Mouse (Mus musculus): ENCODE data around the gene Abtb2. TPM values are rescaled to one million over a fixed set of nuclear protein-coding genes. Genes with fewer than 3 reads are reported as not detected.

Gene Abtb2
- polyA plus RNA-seq, 1 experiment: 11.9 TPM

GRCm38 (mm10) chr2:103594592-103595011 is 28.5 kb downstream of the Abtb2 start:
- TF ChIP-seq CTCF (IDR thresholded peaks at IDR 0.05; ENCODE audit: extremely low read depth, insufficient read depth, low read length) (no peak), POLR2A (IDR thresholded peaks at IDR 0.05; ENCODE audit: extremely low read depth, insufficient read depth, low read length) (no peak)
- Histone ChIP-seq H3K27ac (ENCODE audit: insufficient read depth, low read length) (no peak overlapping the region), H3K4me1 (ENCODE audit: control insufficient read depth, insufficient read depth, low read length) (peaks cover 3% of the 10 kb centered on the region; the same call in 1 of the 2 replicates), H3K4me3 (ENCODE audit: insufficient read depth, low read length) (no peak overlapping the region)

DNA sequence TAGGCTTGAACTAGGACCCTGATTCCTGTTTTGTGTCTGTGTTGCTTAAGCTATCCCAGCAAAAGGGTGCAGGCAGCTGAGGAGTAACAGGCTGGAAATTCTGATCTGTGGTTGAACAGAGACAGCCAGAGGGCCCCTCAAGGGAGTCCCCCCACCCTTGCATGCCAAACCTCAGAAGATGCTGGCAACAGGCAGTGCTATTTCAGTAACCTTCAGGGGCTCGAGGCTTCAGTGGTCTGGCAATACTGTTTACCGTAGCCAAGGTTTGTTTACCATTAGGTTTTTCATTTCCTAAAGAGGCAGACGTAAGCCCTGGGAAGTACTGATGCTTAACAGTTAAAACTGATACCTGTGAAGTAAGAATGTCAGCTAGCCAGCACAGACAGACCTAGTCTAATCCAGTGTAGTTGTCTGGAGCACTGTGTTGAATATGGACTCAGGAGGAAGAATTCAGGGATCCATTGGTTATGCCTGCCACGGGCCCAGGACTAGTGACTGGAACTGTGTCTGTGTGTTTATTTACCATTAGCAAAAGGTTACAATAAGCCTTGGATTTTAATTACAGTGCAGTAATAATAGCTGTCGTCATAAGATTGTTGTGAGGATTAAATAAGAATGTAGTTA is 29.0 kb downstream of the Abtb2 start:
- TF ChIP-seq CTCF (IDR thresholded peaks at IDR 0.05; ENCODE audit: extremely low read depth, insufficient read depth, low read length) (no peak), POLR2A (IDR thresholded peaks at IDR 0.05; ENCODE audit: extremely low read depth, insufficient read depth, low read length) (no peak)
- Histone ChIP-seq H3K4me3 (ENCODE audit: insufficient read depth, low read length) (no peak overlapping the region), H3K27ac (ENCODE audit: insufficient read depth, low read length) (no peak overlapping the region), H3K4me1 (ENCODE audit: control insufficient read depth, insufficient read depth, low read length) (peaks cover 4% of the 10 kb centered on the region; the same call in 1 of the 2 replicates)

DNA sequence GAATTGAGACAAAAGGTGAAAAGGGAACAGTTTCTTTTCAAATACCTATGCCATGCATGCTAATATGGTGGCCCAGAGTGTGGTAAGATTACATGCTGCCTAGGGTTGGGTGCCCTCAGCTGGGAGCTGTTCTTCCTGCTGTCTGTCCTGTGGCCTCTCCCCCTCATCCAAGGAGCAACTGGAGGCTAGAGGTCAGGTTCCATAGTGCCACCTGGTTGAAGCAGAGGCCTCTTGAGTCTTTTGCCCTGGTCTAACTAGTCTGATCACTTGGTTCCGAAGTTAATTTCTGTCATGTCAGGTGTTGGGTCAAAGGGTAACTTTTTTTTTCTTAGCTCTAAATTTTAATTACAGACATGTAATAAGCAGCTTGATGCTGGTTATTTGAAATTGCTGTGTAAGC is 33.2 kb downstream of the Abtb2 start:
- 0 out of 2 replicates have a peak, but pooled peaks cover 2% of the 10 kb centered on the region for H3K4me1 ChIP-seq (ENCODE audit: control insufficient read depth, insufficient read depth, low read length)
- H3K27ac ChIP-seq (ENCODE audit: insufficient read depth, low read length): no peak overlapping the region
- TF ChIP-seq CTCF (IDR thresholded peaks at IDR 0.05; ENCODE audit: extremely low read depth, insufficient read depth, low read length) (no peak), POLR2A (IDR thresholded peaks at IDR 0.05; ENCODE audit: extremely low read depth, insufficient read depth, low read length) (no peak)
- H3K4me3 ChIP-seq (ENCODE audit: insufficient read depth, low read length): no peak overlapping the region

DNA sequence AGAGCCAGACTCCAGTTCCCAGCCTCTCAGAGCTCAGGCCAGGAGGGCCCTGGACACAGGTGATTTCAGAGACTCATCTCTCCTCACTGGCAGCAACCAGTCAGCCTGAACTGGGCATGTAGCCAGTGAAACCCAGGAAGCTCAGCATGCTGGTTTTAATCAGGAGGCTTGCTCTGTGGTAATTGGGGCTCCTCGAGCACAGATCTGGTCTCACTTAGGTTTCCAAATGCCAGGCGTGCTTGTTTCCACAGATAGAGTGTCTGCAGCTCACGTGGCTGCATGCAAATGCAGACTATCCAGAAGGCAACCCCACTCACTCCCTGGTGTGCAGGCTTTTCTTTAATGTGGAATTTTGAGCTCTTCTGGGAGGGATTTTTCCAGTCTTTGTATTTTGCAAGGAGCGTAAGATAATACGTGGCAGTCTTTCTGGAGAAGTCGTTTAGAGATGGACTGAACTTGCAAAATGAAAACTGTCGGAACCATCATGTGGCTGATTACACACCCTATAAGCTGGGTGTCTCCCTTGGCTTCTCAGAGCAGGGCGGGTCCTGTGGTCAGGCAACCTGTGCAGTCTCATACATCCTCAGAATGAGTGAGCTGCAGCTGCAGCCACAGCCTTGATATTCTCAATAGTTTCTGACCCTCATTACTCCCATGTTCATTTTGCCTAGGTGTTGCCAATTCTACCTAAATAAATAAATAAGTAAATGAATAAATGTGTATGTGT is 34.2 kb downstream of the Abtb2 start:
- H3K27ac ChIP-seq (ENCODE audit: insufficient read depth, low read length): no peak overlapping the region

DNA sequence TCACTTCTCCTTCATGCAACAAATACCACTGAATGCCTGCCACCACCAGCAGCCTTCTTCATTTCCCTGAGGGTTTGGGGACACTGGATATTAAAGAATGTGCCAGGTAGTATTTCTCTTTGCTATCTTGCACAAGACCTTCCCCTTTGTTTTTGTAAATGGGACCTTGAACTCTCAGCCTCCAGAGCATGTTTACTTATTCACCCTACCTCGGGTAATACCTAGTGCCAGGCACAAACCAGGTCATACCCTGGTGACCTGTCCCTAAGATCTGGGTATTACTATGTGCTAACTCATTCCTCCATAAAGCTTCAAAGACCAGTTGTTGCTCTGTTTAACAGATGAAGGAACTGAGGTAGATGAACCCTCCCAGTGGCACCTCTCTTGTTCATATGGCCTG is 35.0 kb downstream of the Abtb2 start:
- no peak overlapping the region for H3K4me3 ChIP-seq (ENCODE audit: insufficient read depth, low read length)
- 0 out of 2 replicates have a peak, but pooled peaks cover 2% of the 10 kb centered on the region for H3K4me1 ChIP-seq (ENCODE audit: control insufficient read depth, insufficient read depth, low read length)
- no peak overlapping the region for H3K27ac ChIP-seq (ENCODE audit: insufficient read depth, low read length)
- TF ChIP-seq POLR2A (IDR thresholded peaks at IDR 0.05; ENCODE audit: extremely low read depth, insufficient read depth, low read length) (no peak), CTCF (IDR thresholded peaks at IDR 0.05; ENCODE audit: extremely low read depth, insufficient read depth, low read length) (no peak)

More for the DNA sequence above, 34.2 kb downstream of the Abtb2 start:
- Histone ChIP-seq H3K4me1 (ENCODE audit: control insufficient read depth, insufficient read depth, low read length) (0 out of 2 replicates have a peak, but pooled peaks cover 2% of the 10 kb centered on the region), H3K4me3 (ENCODE audit: insufficient read depth, low read length) (no peak overlapping the region)
- TF ChIP-seq CTCF (IDR thresholded peaks at IDR 0.05; ENCODE audit: extremely low read depth, insufficient read depth, low read length) (no peak), POLR2A (IDR thresholded peaks at IDR 0.05; ENCODE audit: extremely low read depth, insufficient read depth, low read length) (no peak)

GRCm38 (mm10) chr2:103601531-103601930 is 35.4 kb downstream of the Abtb2 start:
- Histone ChIP-seq H3K27ac (ENCODE audit: insufficient read depth, low read length) (no peak overlapping the region), H3K4me3 (ENCODE audit: insufficient read depth, low read length) (no peak overlapping the region), H3K4me1 (ENCODE audit: control insufficient read depth, insufficient read depth, low read length) (0 out of 2 replicates have a peak, but pooled peaks cover 2% of the 10 kb centered on the region)
- TF ChIP-seq POLR2A (IDR thresholded peaks at IDR 0.05; ENCODE audit: extremely low read depth, insufficient read depth, low read length) (no peak), CTCF (IDR thresholded peaks at IDR 0.05; ENCODE audit: extremely low read depth, insufficient read depth, low read length) (no peak)

DNA sequence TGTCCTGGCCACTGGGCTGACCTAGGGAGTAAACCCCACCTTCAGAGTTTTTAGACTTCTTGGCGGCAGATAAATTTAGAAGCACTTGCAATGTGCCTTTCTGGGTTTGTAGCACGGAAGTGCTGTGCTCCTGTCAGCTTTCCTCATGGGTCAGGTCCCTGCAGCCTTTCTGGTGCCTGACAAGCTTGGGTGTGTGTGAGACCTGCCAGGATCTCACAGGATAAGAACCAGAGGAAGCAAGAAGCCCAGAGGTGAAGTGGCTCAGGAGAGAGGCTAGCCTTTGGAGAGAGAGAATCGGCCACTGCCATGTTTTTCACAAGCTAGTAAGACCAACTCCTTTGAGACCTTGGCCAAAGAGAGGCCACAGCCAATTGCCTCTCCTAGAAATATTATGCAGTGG is 37.1 kb downstream of the Abtb2 start:
- H3K4me3 ChIP-seq (ENCODE audit: insufficient read depth, low read length): no peak overlapping the region
- no peak overlapping the region for H3K27ac ChIP-seq (ENCODE audit: insufficient read depth, low read length)
- TF ChIP-seq POLR2A (IDR thresholded peaks at IDR 0.05; ENCODE audit: extremely low read depth, insufficient read depth, low read length) (no peak), CTCF (IDR thresholded peaks at IDR 0.05; ENCODE audit: extremely low read depth, insufficient read depth, low read length) (no peak)
- H3K4me1 ChIP-seq (ENCODE audit: control insufficient read depth, insufficient read depth, low read length): 0 out of 2 replicates have a peak, but pooled peaks cover 2% of the 10 kb centered on the region

- TF ChIP-seq CTCF (IDR thresholded peaks at IDR 0.05; ENCODE audit: extremely low read depth, insufficient read depth, low read length): no peak
- TF ChIP-seq POLR2A (IDR thresholded peaks at IDR 0.05; ENCODE audit: extremely low read depth, insufficient read depth, low read length): no peak
- H3K27ac ChIP-seq (ENCODE audit: insufficient read depth, low read length): no peak overlapping the region
- 0 out of 2 replicates have a peak, but pooled peaks cover 2% of the 10 kb centered on the region for H3K4me1 ChIP-seq (ENCODE audit: control insufficient read depth, insufficient read depth, low read length)
- H3K4me3 ChIP-seq (ENCODE audit: insufficient read depth, low read length): no peak overlapping the region
These were observed 37.8 kb downstream of the Abtb2 start for GRCm38 (mm10) chr2:103603869-103604268.

GRCm38 (mm10) chr2:103605805-103606498 is 39.8 kb downstream of the Abtb2 start:
- Histone ChIP-seq H3K27ac (ENCODE audit: insufficient read depth, low read length) (no peak overlapping the region), H3K4me1 (ENCODE audit: control insufficient read depth, insufficient read depth, low read length) (no peaks in the 10 kb centered on the region), H3K4me3 (ENCODE audit: insufficient read depth, low read length) (no peak overlapping the region)
- no peak for TF ChIP-seq CTCF (IDR thresholded peaks at IDR 0.05; ENCODE audit: extremely low read depth, insufficient read depth, low read length)

Data from cortical plate, adult 2 months (tissue).